Mouse (Mus musculus): ENCODE measurements around the gene Gm10837. TPM values are rescaled to one million over a fixed set of nuclear protein-coding genes. Genes with fewer than 3 reads are reported as not detected.

The Gm10837 gene
- 0.36 and 0.59 TPM in 2 replicates for polyA plus RNA-seq (2016; fragmentation: Nextera tagmentation; extraction: Ambion mirVana)

GRCm38 (mm10) chr14:122490441-122491328, at the start of gene Gm10837:
TSS of gene Gm10837 (plus strand) at chr14:122490586.
- WGBS, result 1% methylated on average over 51 of the region's 51 CpGs
- Histone ChIP-seq H3K27ac (peak within 1 kb of the TSS; percentile 77), H3K9ac (peak within 1 kb of the TSS; percentile 55), H3K36me3 (replicated peaks) (no peaks in the 10 kb centered on the region), H3K4me2 (peak within 1 kb of the TSS; percentile 60), H3K27me3 (peaks cover 40% of the 10 kb centered on the region), H3K9me3 (0 out of 2 replicates have a peak, but pooled peaks cover 7% of the 10 kb centered on the region), H3K4me3 (replicated peaks) (peak within 1 kb of the TSS; percentile 38), H3K4me1 (peaks cover 19% of the 10 kb centered on the region)
- ATAC-seq (ENCODE audit: low FRiP score), result peak; percentile 70

DNA sequence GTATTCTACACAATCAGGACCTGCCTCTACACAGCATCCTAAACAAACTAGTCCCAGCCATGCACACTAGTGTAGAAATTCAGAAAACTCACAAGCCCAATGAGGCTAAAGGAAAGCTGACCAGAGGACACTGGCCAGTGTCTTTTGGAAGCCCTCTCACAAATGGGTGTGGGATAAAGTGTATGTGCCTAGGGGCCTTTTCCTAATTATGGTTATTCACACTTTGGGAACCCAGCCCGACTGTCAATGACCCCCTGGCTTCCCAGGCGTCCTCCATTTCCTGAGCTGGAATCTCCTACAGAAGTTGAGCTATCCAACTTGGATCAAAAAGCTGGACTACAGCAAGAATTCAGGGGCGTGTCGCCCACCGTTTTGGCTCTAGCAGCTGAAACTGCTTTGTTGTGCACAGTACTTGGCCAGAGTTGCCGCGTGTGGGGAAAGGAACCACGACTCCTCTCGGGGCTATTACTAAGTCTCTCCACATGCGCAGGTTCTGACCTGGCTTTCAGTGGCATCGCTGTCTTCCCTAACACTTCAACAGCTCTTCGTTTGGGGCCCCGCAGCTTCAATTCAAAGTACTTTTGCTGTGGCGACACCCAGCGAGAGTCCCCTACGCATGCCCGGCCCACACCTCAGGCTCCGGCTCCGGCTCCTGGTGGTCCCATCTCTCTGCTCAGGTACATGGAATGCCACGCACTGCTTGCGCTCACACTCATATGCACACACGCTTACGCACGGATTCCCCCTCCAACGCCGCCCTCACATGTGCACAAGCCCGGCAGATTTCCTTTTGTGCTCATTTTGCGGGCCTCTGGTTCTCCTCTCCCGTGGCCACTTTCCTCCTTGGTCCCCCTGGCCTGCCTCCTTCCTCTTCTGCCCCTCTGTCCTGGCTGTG, 40.5 kb upstream of the Gm10837 start:
- peaks cover 53% of the 10 kb centered on the region for H3K4me1 ChIP-seq
- H3K36me3 ChIP-seq (replicated peaks), result no peaks in the 10 kb centered on the region
- H3K9ac ChIP-seq, result peak overlapping the region; percentile 70
- H3K27ac ChIP-seq, result peak overlapping the region; percentile 89
- no peaks in the 10 kb centered on the region for H3K9me3 ChIP-seq
- peaks cover 68% of the 10 kb centered on the region for H3K27me3 ChIP-seq
- H3K4me3 ChIP-seq (replicated peaks), result peak overlapping the region; percentile 50
- 4% methylated on average over 29 of the region's 29 CpGs for WGBS
- H3K4me2 ChIP-seq, result peak overlapping the region; percentile 76
- ATAC-seq (ENCODE audit: low FRiP score), result no peak

GRCm38 (mm10) chr14:122450496-122451382, 39.6 kb upstream of the Gm10837 start, which contains the start of gene Gm5089:
TSS of gene Gm5089 (minus strand) at chr14:122451115.
- peaks cover 61% of the 10 kb centered on the region for H3K4me1 ChIP-seq

GRCm38 (mm10) chr14:122451551-122452145, 38.7 kb upstream of the Gm10837 start:
- Histone ChIP-seq H3K4me3 (replicated peaks) (no peak overlapping the region), H3K9ac (peak overlapping the region; percentile 70; the same call in 1 of the 2 replicates), H3K36me3 (replicated peaks) (no peaks in the 10 kb centered on the region), H3K27ac (peak overlapping the region; percentile 89), H3K9me3 (no peaks in the 10 kb centered on the region), H3K4me2 (peak overlapping the region; percentile 76), H3K4me1 (peaks cover 65% of the 10 kb centered on the region), H3K27me3 (peaks cover 66% of the 10 kb centered on the region)
- 53% methylated on average over 5 of the region's 5 CpGs for WGBS
- no peak for ATAC-seq (ENCODE audit: low FRiP score)

More at GRCm38 (mm10) chr14:122450496-122451382, 39.6 kb upstream of the Gm10837 start, which contains the start of gene Gm5089:
- Histone ChIP-seq H3K27me3 (peaks cover 67% of the 10 kb centered on the region), H3K27ac (peak within 1 kb of the TSS; percentile 89), H3K4me3 (replicated peaks) (peak within 1 kb of the TSS; percentile 50), H3K36me3 (replicated peaks) (no peaks in the 10 kb centered on the region), H3K9me3 (no peaks in the 10 kb centered on the region), H3K9ac (peak within 1 kb of the TSS; percentile 70), H3K4me2 (peak within 1 kb of the TSS; percentile 76)
- peak; percentile 49 for ATAC-seq (ENCODE audit: low FRiP score)
- WGBS, result under 1% methylated on average over 59 of the region's 59 CpGs

GRCm38 (mm10) chr14:122452701-122453387, 37.5 kb upstream of the Gm10837 start:
- Histone ChIP-seq H3K4me1 (peaks cover 65% of the 10 kb centered on the region), H3K9me3 (no peaks in the 10 kb centered on the region), H3K27ac (peak overlapping the region; percentile 91), H3K9ac (peak overlapping the region; percentile 21; the same call in 1 of the 2 replicates), H3K27me3 (peaks cover 56% of the 10 kb centered on the region), H3K4me3 (replicated peaks) (peak overlapping the region; percentile 21), H3K4me2 (peak overlapping the region; percentile 51), H3K36me3 (replicated peaks) (no peaks in the 10 kb centered on the region)
- ATAC-seq (ENCODE audit: low FRiP score), result peak; percentile 15; the same call in 1 of the 2 replicates
- 4% methylated on average over 13 of the region's 13 CpGs for WGBS

- peak overlapping the region; percentile 51 for H3K4me2 ChIP-seq
- H3K9me3 ChIP-seq, result no peaks in the 10 kb centered on the region
- peaks cover 50% of the 10 kb centered on the region for H3K27me3 ChIP-seq
- peaks cover 65% of the 10 kb centered on the region for H3K4me1 ChIP-seq
- under 1% methylated on average over 32 of the region's 32 CpGs for WGBS
- peak overlapping the region; percentile 91 for H3K27ac ChIP-seq
- H3K36me3 ChIP-seq (replicated peaks), result no peaks in the 10 kb centered on the region
- peak overlapping the region; percentile 21 for H3K4me3 ChIP-seq (replicated peaks)
- ATAC-seq (ENCODE audit: low FRiP score), result peak; percentile 80
- peak overlapping the region; percentile 12; the same call in 1 of the 2 replicates for H3K9ac ChIP-seq
Observed at GRCm38 (mm10) chr14:122453388-122453995, 36.9 kb upstream of the Gm10837 start.

DNA sequence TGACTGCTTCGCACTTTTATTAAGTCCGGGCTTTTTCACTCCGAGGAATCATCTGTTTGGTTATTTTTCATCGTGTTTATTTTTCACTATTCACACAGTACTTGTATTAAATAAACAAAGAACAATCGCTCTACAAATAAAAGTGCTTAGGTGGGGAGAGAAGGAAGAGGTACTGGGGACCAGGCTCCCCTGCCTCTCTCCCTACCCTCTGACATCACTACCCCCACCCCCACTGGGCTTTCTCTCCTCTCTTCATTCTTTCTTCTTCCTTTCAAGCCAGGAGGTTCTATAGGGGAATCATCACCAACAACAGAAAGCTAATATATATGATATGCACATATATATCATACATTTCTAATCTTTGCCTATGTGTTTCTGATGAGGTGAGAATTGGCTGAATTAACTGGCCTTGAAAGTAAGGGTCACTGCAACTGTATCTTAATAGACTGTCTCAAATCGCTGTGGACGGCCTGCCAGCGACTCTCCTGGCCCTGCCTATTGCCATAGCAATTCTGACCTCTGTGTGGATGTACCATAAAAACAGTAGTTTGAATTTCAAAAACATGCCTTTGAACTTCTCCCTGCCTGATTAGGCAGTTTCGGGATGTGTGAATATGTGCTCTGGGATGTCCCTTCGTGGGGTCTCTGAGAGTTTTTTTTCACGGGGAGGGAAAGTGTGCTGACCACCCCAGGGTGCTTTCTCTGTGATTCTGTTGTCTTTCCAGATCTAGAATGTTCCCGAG, 36.2 kb upstream of the Gm10837 start:
- WGBS, result 5% methylated on average over 12 of the region's 12 CpGs
- H3K27ac ChIP-seq, result peak overlapping the region; percentile 91
- H3K27me3 ChIP-seq, result peaks cover 44% of the 10 kb centered on the region
- H3K9me3 ChIP-seq, result no peaks in the 10 kb centered on the region
- H3K4me2 ChIP-seq, result peak overlapping the region; percentile 51
- H3K4me3 ChIP-seq (replicated peaks), result peak overlapping the region; percentile 21; the same call in 1 of the 2 replicates
- peak; percentile 47; the same call in 1 of the 2 replicates for ATAC-seq (ENCODE audit: low FRiP score)
- peaks cover 65% of the 10 kb centered on the region for H3K4me1 ChIP-seq
- H3K36me3 ChIP-seq (replicated peaks), result no peaks in the 10 kb centered on the region
- 0 out of 2 replicates have a peak overlapping the region, but pooled peaks have one; percentile 12 for H3K9ac ChIP-seq

- Histone ChIP-seq H3K4me1 (peaks cover 57% of the 10 kb centered on the region), H3K27ac (peak overlapping the region; percentile 83), H3K4me2 (no peak overlapping the region), H3K27me3 (peaks cover 40% of the 10 kb centered on the region), H3K4me3 (replicated peaks) (no peak overlapping the region), H3K9ac (no peak overlapping the region; the same call in 1 of the 2 replicates), H3K36me3 (replicated peaks) (no peaks in the 10 kb centered on the region), H3K9me3 (no peaks in the 10 kb centered on the region)
- no peak for ATAC-seq (ENCODE audit: low FRiP score)
- WGBS, result 21% methylated on average over 10 of the region's 10 CpGs
Observed at GRCm38 (mm10) chr14:122454901-122455561, 35.4 kb upstream of the Gm10837 start.

DNA sequence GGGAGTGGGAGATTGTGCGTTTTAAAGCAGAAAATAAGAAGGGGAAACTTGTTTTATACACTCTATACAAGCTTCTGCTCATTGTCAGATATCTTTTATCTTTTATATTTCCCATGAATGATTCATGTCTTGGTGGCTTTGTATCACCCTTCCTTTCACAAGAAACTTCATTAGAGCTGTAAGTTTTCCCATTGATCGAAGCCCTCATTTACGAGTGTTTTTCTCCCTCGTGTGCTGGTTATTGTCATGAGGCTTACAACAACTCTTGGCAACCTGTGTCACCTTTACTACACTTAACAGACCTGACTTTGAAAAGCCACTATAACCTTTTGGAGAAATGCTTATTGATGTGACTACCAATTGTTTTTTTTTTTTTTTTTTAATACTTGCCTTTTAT, 34.8 kb upstream of the Gm10837 start:
- Histone ChIP-seq H3K36me3 (replicated peaks) (no peaks in the 10 kb centered on the region), H3K9ac (no peak overlapping the region), H3K4me2 (no peak overlapping the region), H3K4me3 (replicated peaks) (no peak overlapping the region), H3K27ac (peak overlapping the region; percentile 83), H3K4me1 (peaks cover 57% of the 10 kb centered on the region), H3K9me3 (no peaks in the 10 kb centered on the region), H3K27me3 (peaks cover 39% of the 10 kb centered on the region)
- 12% methylated on average over 4 of the region's 4 CpGs for WGBS
- no peak for ATAC-seq (ENCODE audit: low FRiP score)
